Mouse (Mus musculus) thymus, postnatal 36 days (tissue): ENCODE measurements around the gene Batf3.
A peak's percentile ranks its signal among the peaks of the same experiment; 100 is the strongest.

Experiments used
- DNase-seq, 2 experiments: peaks; one replicate each; pipeline ENCODE4 v3.0.0; 2022; ENCODE audit warnings: mixed read lengths in 2 of 2

The Batf3 gene

GRCm38 (mm10) chr1:191097802-191098747, at the start of gene Batf3:
Batf3 (plus strand) TSS chr1:191097847.
- peak; percentile 23 to 44 for DNase-seq

GRCm38 (mm10) chr1:191053555-191053954, 44.1 kb upstream of the Batf3 start:
- DNase-seq = no peak

GRCm38 (mm10) chr1:191054870-191055532, 42.6 kb upstream of the Batf3 start:
- no peak for DNase-seq

- no peak for DNase-seq
Measured at GRCm38 (mm10) chr1:191055533-191055873, 42.1 kb upstream of the Batf3 start.

GRCm38 (mm10) chr1:191057461-191057860, 40.2 kb upstream of the Batf3 start:
- DNase-seq = no peak

- DNase-seq = no peak
Measured at GRCm38 (mm10) chr1:191062241-191062780, 35.3 kb upstream of the Batf3 start.

GRCm38 (mm10) chr1:191062781-191063485, 34.7 kb upstream of the Batf3 start, which contains the start of the genes Tatdn3 and Nsl1:
Tatdn3 (minus strand) TSS chr1:191062932.
Nsl1 (plus strand) TSS chr1:191063012.
- DNase-seq = peak; percentile 86 to 91

- DNase-seq = no peak
Measured at GRCm38 (mm10) chr1:191063700-191064099, 33.9 kb upstream of the Batf3 start.

GRCm38 (mm10) chr1:191064535-191064934, 33.1 kb upstream of the Batf3 start:
- no peak for DNase-seq

- DNase-seq = no peak
Measured at GRCm38 (mm10) chr1:191065188-191065587, 32.5 kb upstream of the Batf3 start.

- DNase-seq = no peak
Measured at GRCm38 (mm10) chr1:191068377-191068776, 29.3 kb upstream of the Batf3 start.

GRCm38 (mm10) chr1:191070259-191070658, 27.4 kb upstream of the Batf3 start:
- no peak for DNase-seq

- no peak for DNase-seq
Measured at GRCm38 (mm10) chr1:191071613-191072012, 26.0 kb upstream of the Batf3 start.

GRCm38 (mm10) chr1:191072329-191072913, 25.2 kb upstream of the Batf3 start:
- DNase-seq = no peak

- no peak for DNase-seq
Measured at GRCm38 (mm10) chr1:191073001-191073400, 24.6 kb upstream of the Batf3 start.

- DNase-seq = no peak
Measured at GRCm38 (mm10) chr1:191073486-191073885, 24.2 kb upstream of the Batf3 start.

- DNase-seq = no peak
Measured at GRCm38 (mm10) chr1:191075199-191075883, 22.3 kb upstream of the Batf3 start.

GRCm38 (mm10) chr1:191083230-191083629, 14.4 kb upstream of the Batf3 start:
- no peak for DNase-seq

GRCm38 (mm10) chr1:191084951-191085559, 12.6 kb upstream of the Batf3 start:
- peak; percentile 39 to 49 for DNase-seq

GRCm38 (mm10) chr1:191085597-191085996, 12.1 kb upstream of the Batf3 start:
- no peak for DNase-seq

GRCm38 (mm10) chr1:191086304-191086878, 11.3 kb upstream of the Batf3 start:
- no peak for DNase-seq
